Mouse (Mus musculus) limb, embryonic 10.5 days (tissue): ENCODE results near the gene Zbtb49. TPM values are rescaled to one million over a fixed set of nuclear protein-coding genes. Genes with fewer than 3 reads are reported as not detected.

ENCODE experiments used
- DNase-seq: peaks from one replicate; pipeline ENCODE4 v3.0.0-alpha.2; 2017; ENCODE audit warnings: low spot score
- H3K27ac ChIP-seq: fragments of 300-500 bp; sonication (generic); 2 replicates; pipeline ENCODE4 v1.5.1; 2016; ENCODE audit warnings: mild to moderate bottlenecking
- H3K27me3 ChIP-seq: fragments of 300-500 bp; sonication (generic); 2 replicates; pipeline ENCODE4 v1.6.1; 2016; ENCODE audit warnings: low read depth, mild to moderate bottlenecking; ENCODE audit not compliant: poor library complexity, severe bottlenecking
- H3K36me3 ChIP-seq: fragments of 300-500 bp; sonication (generic); 2 replicates; pipeline ENCODE4 v1.6.1; 2016; ENCODE audit warnings: mild to moderate bottlenecking, moderate library complexity
- H3K4me1 ChIP-seq: fragments of 300-500 bp; sonication (generic); 2 replicates; pipeline ENCODE4 v1.6.1; 2016
- H3K4me3 ChIP-seq: fragments of 300-500 bp; sonication (generic); 2 replicates; pipeline ENCODE4 v1.5.1; 2016; ENCODE audit warnings: mild to moderate bottlenecking, moderate library complexity
- H3K9me3 ChIP-seq: fragments of 300-500 bp; sonication (generic); replicated peaks from 2 replicates; pipeline ENCODE4 v1.6.1; 2016; ENCODE audit warnings: mild to moderate bottlenecking
- WGBS: fragments of 180-500 bp; shearing (Covaris S2); methylation state at CpG from one replicate; pipeline ENCODE4 v1.1.7; 2016; 5-methylcytosine and 5-hydroxymethylcytosine counted together
- polyA plus RNA-seq: library from polyadenylated mRNA; unstranded; fragments of >200 nt; fragmentation: Nextera tagmentation; extraction: Ambion mirVana; gene quantifications from 2 replicates; pipeline ENCODE4 v1.2.1, GENCODE M21; 2016

Gene Zbtb49
- polyA plus RNA-seq: 16.5 and 19.2 TPM in 2 replicates

DNA sequence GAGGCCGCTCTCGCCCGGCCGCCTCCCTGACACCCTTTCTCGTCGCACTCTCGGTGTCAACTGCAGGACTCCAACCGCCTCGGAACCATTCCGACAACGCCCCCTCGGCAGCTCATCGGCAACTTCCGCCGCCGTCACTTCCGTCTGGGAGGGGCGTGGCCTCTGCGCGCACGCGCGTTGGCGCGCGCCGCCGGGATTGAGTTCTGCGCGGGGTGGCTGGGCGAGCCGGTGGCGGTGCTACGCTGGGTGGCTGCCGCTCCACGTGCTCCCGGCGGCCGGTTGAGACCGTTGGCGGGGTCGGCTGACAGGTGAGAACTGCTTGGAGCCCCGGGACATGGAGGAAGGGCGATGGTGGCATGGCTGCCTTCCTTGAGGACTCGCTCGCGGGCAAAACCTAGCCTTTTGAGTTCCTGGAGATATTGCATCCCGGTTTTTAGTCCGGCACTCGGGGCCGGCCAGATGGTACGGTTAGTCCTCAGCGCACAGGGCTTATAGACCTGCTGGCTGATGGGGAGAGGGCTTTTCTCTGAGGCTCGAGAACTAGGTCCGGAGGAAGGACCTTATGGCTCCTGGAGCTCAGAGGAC, at the start of gene Zbtb49, which contains the start of gene Lyar:
Gene Zbtb49 (minus strand): TSS at position 130 of the 585 bp plus-strand sequence.
Gene Lyar (plus strand): TSS at position 143 of the 585 bp plus-strand sequence.
- H3K4me1 ChIP-seq: peaks cover 22% of the 10 kb centered on the region
- peak within 1 kb of the TSS; percentile 88 for H3K27ac ChIP-seq
- H3K36me3 ChIP-seq: peaks cover 46% of the 10 kb centered on the region
- under 1% methylated on average over 55 of the region's 55 CpGs for WGBS
- DNase-seq: peak; percentile 99
- no peaks in the 10 kb centered on the region for H3K27me3 ChIP-seq
- no peaks in the 10 kb centered on the region for H3K9me3 ChIP-seq
- peak within 1 kb of the TSS; percentile 93 for H3K4me3 ChIP-seq

DNA sequence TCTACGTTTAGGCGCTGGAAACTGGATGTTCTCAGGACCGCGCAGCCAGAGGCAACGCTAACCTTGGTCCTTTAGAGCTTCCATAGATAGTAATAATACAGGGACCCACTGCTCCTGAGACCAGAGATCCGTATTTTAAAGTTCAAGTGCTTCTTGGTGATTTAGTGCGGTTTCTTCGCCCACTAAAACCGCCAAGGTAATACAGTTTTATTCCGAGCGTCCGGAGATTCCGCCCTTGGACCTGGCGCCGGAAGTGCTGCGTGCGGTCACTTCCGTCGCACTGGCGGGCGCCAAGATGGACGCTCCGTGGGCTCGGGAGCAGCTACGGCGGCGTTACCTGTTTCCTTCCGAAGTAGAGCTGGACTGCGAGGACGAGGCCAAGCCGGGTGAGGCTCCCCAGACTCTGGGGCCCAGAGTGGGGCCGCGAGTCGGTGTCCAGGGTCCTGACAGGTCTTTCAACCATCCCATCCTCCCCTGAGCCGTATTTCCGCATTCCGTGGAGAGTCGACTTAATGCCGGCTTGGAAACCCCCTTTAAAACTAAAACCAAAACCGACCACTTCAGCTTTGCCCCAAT, 39.9 kb upstream of the Zbtb49 start, which contains the start of gene Tmem128:
Gene Tmem128 (plus strand): TSS at position 79 of the 576 bp plus-strand sequence.
- H3K4me1 ChIP-seq: peaks cover 8% of the 10 kb centered on the region
- H3K36me3 ChIP-seq: peaks cover 31% of the 10 kb centered on the region
- H3K27ac ChIP-seq: peak within 1 kb of the TSS; percentile 91
- peak; percentile 81 for DNase-seq
- under 1% methylated on average over 40 of the region's 40 CpGs for WGBS
- H3K4me3 ChIP-seq: peak within 1 kb of the TSS; percentile 84
- H3K9me3 ChIP-seq: no peaks in the 10 kb centered on the region
- H3K27me3 ChIP-seq: no peaks in the 10 kb centered on the region

DNA sequence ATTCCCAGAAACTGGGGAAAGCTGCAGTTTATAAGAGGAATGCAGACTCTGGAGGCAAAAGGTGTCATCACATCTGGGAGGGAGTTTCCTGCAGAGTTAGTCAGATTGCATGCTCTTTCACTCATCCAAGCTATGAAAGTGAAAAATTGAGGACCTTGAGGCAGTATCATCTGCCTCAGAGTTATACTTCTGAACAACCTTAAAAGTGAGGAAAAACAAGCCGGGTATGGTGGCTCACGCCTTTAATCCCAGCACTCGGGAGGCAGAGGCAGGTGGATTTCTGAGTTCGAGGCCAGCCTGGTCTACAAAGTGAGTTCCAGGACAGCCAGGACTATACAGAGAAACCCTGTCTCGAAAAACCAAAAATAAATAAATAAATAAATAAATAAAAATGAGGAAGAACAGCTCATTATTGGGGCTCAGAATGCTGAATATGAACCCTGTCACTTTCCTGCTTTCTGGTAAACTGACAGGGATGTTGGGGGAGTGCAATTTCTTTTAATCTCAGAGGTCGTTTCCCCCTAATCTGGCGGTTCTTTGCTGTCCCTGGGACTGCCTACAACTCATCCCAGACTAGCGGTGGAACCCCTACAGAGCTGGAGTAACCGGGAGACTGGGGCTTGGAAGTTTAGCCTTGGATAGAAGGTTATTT, 39.3 kb upstream of the Zbtb49 start:
- no peak for DNase-seq
- 45% methylated on average over 9 of the region's 9 CpGs for WGBS
- peak overlapping the region; percentile 84 for H3K4me3 ChIP-seq

DNA sequence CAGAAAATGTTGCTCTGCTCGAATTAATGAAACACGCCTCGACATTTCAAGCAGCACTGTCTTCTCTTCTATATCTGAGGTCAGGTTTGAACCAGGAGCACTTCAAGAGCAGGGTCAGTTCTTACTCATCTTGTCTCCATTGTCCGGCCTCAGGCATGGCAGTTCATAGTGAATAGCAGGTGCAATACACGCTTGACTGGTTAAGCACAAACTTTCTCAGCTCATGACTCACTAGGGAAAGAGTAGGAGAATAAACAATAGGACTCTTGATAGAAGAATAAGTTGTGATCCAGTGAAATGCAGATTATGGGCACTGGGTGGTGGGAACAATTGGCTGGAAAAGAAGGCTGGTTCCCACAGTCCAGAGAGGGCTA, 38.5 kb upstream of the Zbtb49 start:
- no peak overlapping the region for H3K4me3 ChIP-seq
- WGBS: 90% methylated on average over 5 of the region's 5 CpGs
- H3K27ac ChIP-seq: no peak overlapping the region
- no peak for DNase-seq
- peaks cover 16% of the 10 kb centered on the region for H3K36me3 ChIP-seq
- H3K27me3 ChIP-seq: no peaks in the 10 kb centered on the region
- peaks cover 8% of the 10 kb centered on the region for H3K4me1 ChIP-seq
- no peaks in the 10 kb centered on the region for H3K9me3 ChIP-seq

More for the DNA sequence above, 39.3 kb upstream of the Zbtb49 start:
- Histone ChIP-seq H3K9me3 (no peaks in the 10 kb centered on the region), H3K4me1 (peaks cover 8% of the 10 kb centered on the region), H3K27ac (peak overlapping the region; percentile 91), H3K36me3 (peaks cover 25% of the 10 kb centered on the region), H3K27me3 (no peaks in the 10 kb centered on the region)

DNA sequence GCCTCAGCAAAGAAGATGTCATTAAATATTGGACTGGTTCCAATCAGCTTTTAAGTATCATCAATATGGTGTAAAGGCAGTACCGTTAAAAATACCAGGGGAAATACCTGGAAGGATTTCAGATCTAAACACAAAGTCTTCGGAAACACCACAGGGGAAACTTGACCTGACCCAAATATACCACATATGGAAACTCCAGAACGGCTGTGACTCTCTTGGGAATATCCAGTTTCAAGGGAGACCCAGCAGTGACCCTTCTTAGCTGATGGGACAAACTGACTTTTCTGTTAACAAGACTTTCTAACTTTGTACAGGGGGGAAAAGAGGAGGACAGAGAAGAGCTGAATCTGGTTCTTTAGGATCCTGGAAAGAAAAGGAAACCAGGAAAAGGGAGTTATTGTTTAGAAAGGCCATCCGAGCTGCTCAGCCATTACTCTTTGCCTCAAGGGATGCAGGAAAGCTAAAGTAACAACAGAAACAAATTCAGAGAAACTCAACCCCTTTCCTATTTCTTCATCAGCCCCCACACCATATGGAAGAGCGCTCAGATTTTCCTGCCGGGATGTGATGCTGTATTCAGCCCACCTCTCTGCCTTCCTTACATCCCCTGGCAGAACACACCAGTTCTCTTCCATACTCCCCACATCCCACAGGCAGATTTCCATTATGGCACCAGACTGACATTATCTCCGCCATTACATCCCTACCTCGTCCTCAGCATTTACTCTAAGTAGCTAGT, 37.9 kb upstream of the Zbtb49 start:
- Histone ChIP-seq H3K36me3 (peaks cover 11% of the 10 kb centered on the region), H3K27ac (no peak overlapping the region), H3K27me3 (no peaks in the 10 kb centered on the region), H3K4me3 (no peak overlapping the region), H3K4me1 (peaks cover 8% of the 10 kb centered on the region), H3K9me3 (no peaks in the 10 kb centered on the region)
- WGBS: 79% methylated on average over 8 of the region's 8 CpGs
- DNase-seq: no peak

DNA sequence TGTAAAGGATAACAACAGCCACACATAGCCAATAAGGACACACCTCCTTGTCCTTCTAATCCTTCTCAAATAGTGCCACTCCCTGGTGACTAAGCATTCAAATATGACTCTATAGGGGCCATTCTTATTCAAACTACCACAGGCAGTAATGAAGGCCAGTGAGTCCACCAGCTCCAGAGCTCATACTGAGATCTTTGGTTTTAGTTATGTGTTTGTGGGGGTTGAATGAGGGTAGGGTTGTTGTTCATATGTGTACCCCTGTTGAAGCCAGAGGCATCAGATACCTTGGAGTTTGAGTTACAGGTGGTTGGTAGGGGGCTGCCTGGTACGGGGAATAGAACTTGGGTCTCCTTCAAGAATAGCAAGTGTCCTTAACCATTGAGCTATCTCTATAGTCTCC, 36.3 kb upstream of the Zbtb49 start:
- Histone ChIP-seq H3K27me3 (no peaks in the 10 kb centered on the region), H3K4me1 (peaks cover 8% of the 10 kb centered on the region), H3K4me3 (no peak overlapping the region), H3K9me3 (no peaks in the 10 kb centered on the region), H3K27ac (no peak overlapping the region), H3K36me3 (no peaks in the 10 kb centered on the region)
- 83% methylated on average over 1 of the region's 1 CpGs for WGBS
- DNase-seq: no peak

DNA sequence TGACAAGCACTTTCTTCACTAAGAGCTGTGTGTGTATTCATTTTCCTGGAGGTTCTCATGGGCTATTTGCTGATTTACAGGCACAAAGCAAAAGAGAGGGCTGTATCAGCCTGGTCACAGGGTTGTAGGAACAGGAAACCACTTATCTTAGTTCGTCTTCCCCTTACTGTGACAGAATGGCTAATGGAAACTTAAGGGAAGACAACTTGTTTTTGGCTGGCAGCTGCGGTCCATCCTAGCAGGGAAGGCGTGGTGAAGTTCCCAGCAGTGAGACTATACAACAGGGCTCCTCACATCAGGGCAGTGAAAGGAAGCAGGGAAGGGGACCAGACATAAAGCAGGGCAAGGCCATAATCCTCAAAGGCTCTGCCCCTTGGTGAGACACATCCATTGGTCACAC, 35.4 kb upstream of the Zbtb49 start:
- Histone ChIP-seq H3K36me3 (no peaks in the 10 kb centered on the region), H3K27ac (no peak overlapping the region), H3K4me1 (peaks cover under 1% of the 10 kb centered on the region; the same call in 1 of the 2 replicates), H3K4me3 (no peak overlapping the region), H3K9me3 (no peaks in the 10 kb centered on the region), H3K27me3 (no peaks in the 10 kb centered on the region)
- no peak for DNase-seq
- 87% methylated on average over 3 of the region's 3 CpGs for WGBS

DNA sequence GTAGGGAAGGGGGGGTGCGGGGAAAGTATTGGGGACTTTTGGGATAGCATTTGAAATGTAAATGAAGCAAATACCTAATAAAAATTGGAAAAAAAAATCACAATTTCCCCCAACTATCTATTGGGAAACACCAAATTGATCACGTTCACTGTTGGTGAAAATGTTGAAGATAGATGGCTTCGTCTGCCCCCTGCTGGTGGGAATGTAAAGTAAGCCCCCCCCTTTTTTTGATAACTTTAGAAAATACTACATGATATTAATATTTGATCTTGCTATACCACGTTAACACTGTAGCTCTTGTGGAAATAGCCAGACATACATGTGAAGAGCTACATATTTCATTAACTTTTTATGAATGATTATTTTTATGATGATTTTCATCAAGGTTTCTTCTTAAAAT, 34.9 kb upstream of the Zbtb49 start:
- WGBS: 42% methylated on average over 4 of the region's 4 CpGs
- H3K4me3 ChIP-seq: no peak overlapping the region
- no peaks in the 10 kb centered on the region for H3K27me3 ChIP-seq
- H3K9me3 ChIP-seq: no peaks in the 10 kb centered on the region
- DNase-seq: no peak
- no peak overlapping the region for H3K27ac ChIP-seq
- H3K36me3 ChIP-seq: no peaks in the 10 kb centered on the region
- no peaks in the 10 kb centered on the region for H3K4me1 ChIP-seq

DNA sequence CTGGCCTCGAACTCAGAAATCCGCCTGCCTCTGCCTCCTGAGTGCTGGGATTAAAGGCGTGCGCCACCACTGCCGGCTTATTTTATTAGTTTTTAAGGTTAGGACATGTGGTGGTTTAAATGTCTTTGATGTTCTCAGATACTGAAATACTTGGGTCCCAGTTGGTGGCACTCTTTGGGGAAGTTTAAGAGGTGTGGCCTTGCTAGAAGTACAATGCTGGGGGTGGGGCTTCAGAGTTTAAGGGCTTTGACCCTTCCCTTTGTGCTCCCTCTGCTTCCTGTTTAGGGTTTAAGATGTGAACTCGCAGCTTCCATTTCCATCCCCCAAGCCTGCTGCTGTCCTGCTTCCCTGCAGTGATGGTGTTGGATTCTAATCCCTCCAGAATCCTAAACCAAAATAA, 21.7 kb upstream of the Zbtb49 start:
- Histone ChIP-seq H3K36me3 (peaks cover 1% of the 10 kb centered on the region; the same call in 1 of the 2 replicates), H3K4me3 (no peak overlapping the region), H3K27me3 (no peaks in the 10 kb centered on the region), H3K4me1 (peaks cover 5% of the 10 kb centered on the region; the same call in 1 of the 2 replicates), H3K27ac (no peak overlapping the region), H3K9me3 (no peaks in the 10 kb centered on the region)
- no peak for DNase-seq
- 86% methylated on average over 6 of the region's 6 CpGs for WGBS

DNA sequence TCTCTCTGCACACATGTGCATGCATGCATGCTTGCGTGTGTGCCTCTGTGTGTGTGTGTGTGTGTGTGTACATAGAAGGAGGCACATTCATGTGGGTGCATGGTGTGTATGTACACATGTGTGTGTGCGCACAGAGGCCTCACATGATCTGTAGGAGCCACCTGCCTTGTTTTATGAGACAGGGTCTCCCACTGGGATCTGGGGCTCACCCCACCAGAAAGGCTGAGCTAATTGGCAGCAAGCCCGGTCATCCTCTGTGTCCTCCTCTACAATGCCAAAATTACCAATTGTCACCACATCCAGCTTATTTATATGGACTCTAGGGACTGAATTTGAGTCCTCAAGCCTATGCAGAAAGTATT, 21.2 kb upstream of the Zbtb49 start:
- Histone ChIP-seq H3K36me3 (peaks cover 6% of the 10 kb centered on the region), H3K27me3 (no peaks in the 10 kb centered on the region), H3K9me3 (no peaks in the 10 kb centered on the region), H3K4me3 (no peak overlapping the region), H3K27ac (no peak overlapping the region), H3K4me1 (peaks cover 5% of the 10 kb centered on the region; the same call in 1 of the 2 replicates)
- DNase-seq: no peak
- 96% methylated on average over 3 of the region's 3 CpGs for WGBS

DNA sequence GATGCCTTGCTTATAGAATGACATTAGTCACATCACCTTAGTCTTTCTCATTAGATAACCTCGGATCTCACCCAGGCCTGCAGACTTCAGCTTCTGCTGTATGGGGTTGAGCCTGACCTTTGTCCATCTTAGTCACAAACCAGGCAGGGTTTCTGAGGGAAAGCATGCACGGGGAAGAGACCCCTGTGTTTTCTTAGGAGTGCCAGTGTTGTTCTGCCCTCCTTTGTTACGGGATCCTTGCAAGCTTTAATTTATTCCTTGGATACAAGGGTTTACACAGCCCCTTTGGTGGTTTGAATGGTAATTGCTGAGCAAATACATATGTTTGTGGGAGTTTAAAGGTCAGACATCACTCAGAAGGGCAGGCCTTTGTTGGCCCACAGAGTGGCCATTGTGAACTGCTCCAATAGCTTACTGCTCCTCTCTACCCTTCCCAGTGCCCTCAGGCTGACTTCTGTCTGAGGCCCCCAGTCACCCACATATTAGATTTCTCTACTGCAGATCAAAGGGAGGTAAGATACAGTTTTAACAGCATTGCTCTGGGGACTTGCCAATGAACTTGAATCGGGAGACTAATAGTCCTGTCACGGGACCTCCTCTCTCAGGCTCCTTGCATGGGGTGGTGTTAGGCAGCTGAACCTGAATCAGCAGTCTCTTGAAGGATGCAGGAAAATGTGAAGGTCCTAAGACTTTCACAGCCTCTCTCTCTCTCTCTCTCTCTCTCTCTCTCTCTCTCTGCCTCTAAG, 20.6 kb upstream of the Zbtb49 start:
- H3K27me3 ChIP-seq: no peaks in the 10 kb centered on the region

DNA sequence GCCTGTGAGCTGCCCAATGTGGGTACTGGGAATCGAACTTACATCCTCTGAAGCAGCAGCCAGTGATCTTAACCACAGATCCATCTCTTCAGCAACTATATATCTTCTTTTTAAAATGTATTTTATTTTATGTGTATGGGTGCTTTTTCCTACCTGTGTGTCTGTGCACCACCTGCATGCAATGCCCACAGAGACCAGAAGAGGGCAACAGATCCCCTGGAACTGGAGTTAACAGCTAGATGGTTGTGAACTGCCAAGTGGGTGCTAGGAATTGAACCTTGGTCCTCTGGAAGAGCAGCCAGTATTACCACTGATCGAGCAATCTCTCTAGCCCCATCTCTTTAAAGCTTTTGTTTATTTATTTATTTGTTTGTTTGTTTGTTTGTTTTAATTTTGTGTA, 16.4 kb upstream of the Zbtb49 start:
- 99% methylated on average over 2 of the region's 2 CpGs for whole genome bisulfite sequencing

More for the DNA sequence above, 20.6 kb upstream of the Zbtb49 start:
- no peak overlapping the region for H3K4me3 ChIP-seq
- peaks cover 12% of the 10 kb centered on the region for H3K36me3 ChIP-seq
- no peaks in the 10 kb centered on the region for H3K9me3 ChIP-seq
- H3K27ac ChIP-seq: no peak overlapping the region
- WGBS: 66% methylated on average over 5 of the region's 5 CpGs
- no peak for DNase-seq
- peaks cover 5% of the 10 kb centered on the region; the same call in 1 of the 2 replicates for H3K4me1 ChIP-seq

More for the DNA sequence above, 16.4 kb upstream of the Zbtb49 start:
- Histone ChIP-seq H3K27me3 (no peaks in the 10 kb centered on the region), H3K4me1 (peaks cover 5% of the 10 kb centered on the region; the same call in 1 of the 2 replicates), H3K4me3 (no peak overlapping the region), H3K9me3 (no peaks in the 10 kb centered on the region), H3K36me3 (peaks cover 54% of the 10 kb centered on the region), H3K27ac (no peak overlapping the region)
- DNase-seq: no peak
